Comparison of ENCODE assay signal across 8 mouse cellular contexts in genomic region chr1:157449981-157450636, GRCm38 (mm10). TPM values are rescaled to one million over a fixed set of nuclear protein-coding genes. Genes with fewer than 3 reads are reported as not detected.
DNase-seq lines count a peak whose midpoint lies in the region; ATAC-seq and TF ChIP-seq lines count a peak whose summit lies in the region.

No protein-coding gene starts in this region.

- no peak for TF ChIP-seq CTCF in liver, adult 2 months (IDR thresholded peaks at IDR 0.05; ENCODE audit: low read depth, low read length)

- no peaks in the 10 kb centered on the region for H3K36me3 ChIP-seq in forebrain, embryonic 15.5 days
- H3K36me3 ChIP-seq in hindbrain, embryonic 14.5 days (replicated peaks; ENCODE audit: control insufficient read depth, insufficient read depth): no peaks in the 10 kb centered on the region
- H3K36me3 ChIP-seq in liver, adult 2 months (ENCODE audit: control insufficient read depth, insufficient read depth, low read length): no peaks in the 10 kb centered on the region
- no peaks in the 10 kb centered on the region for H3K36me3 ChIP-seq in neural tube, embryonic 12.5 days

- H3K4me2 ChIP-seq in forebrain, embryonic 15.5 days (replicated peaks): peak overlapping the region; percentile 37
- H3K4me2 ChIP-seq in hindbrain, embryonic 14.5 days (replicated peaks): peak overlapping the region; percentile 44
- peak overlapping the region; percentile 44 for H3K4me2 ChIP-seq in neural tube, embryonic 12.5 days (replicated peaks)

- 11% methylated on average over 21 of the region's 21 CpGs for WGBS in forebrain, embryonic 15.5 days
- 10% methylated on average over 21 of the region's 21 CpGs for WGBS in hindbrain, embryonic 14.5 days
- WGBS in liver, adult 2 months: 30% methylated on average over 21 of the region's 21 CpGs
- 11% methylated on average over 21 of the region's 21 CpGs for WGBS in neural tube, embryonic 12.5 days

- H3K9ac ChIP-seq in forebrain, embryonic 15.5 days (replicated peaks): 0 out of 2 replicates have a peak overlapping the region, but pooled peaks have one; percentile 3
- H3K9ac ChIP-seq in hindbrain, embryonic 14.5 days: no peak overlapping the region
- no peak overlapping the region for H3K9ac ChIP-seq in liver, adult 2 months (ENCODE audit: low read depth, low read length)
- H3K9ac ChIP-seq in neural tube, embryonic 12.5 days: no peak overlapping the region

- no peaks in the 10 kb centered on the region for H3K79me2 ChIP-seq in liver, adult 2 months (ENCODE audit: control insufficient read depth, insufficient read depth, low read length)

- no peak for ATAC-seq in forebrain, embryonic 15.5 days (replicated peaks)
- no peak for ATAC-seq in hindbrain, embryonic 14.5 days (ENCODE audit: low FRiP score)
- no peak for ATAC-seq in neural tube, embryonic 12.5 days (ENCODE audit: low FRiP score, low read depth)
- no peak for ATAC-seq in granulocyte monocyte progenitor cell, adult 5-6 weeks (replicated peaks; ENCODE audit: poor library complexity, severe bottlenecking)

- H3K4me1 ChIP-seq in forebrain, embryonic 15.5 days: peaks cover 42% of the 10 kb centered on the region
- H3K4me1 ChIP-seq in hindbrain, embryonic 14.5 days (replicated peaks; ENCODE audit: control insufficient read depth, insufficient read depth, low read length): peaks cover 12% of the 10 kb centered on the region; the same call in 1 of the 2 replicates
- peaks cover 5% of the 10 kb centered on the region; the same call in 1 of the 2 replicates for H3K4me1 ChIP-seq in liver, adult 2 months (ENCODE audit: control insufficient read depth, insufficient read depth, low read length)
- H3K4me1 ChIP-seq in neural tube, embryonic 12.5 days: peaks cover 27% of the 10 kb centered on the region

- no peak for TF ChIP-seq POLR2A in liver, adult 2 months (IDR thresholded peaks at IDR 0.05; ENCODE audit: extremely low read depth, insufficient read depth, low read length)

- peak; percentile 46 to 55 for DNase-seq in adrenal gland, postnatal 36 days
- DNase-seq in hindbrain, embryonic 14.5 days (ENCODE audit: low spot score): no peak
- DNase-seq in liver, adult 2 months (ENCODE audit: extremely low read depth, low read depth, low spot score): peak; percentile 26
- DNase-seq in c-Kit-positive CD71-positive TER-119-positive erythroid progenitor cells, embryonic 14.5 days (ENCODE audit: low spot score): no peak
- no peak for DNase-seq in spleen, postnatal 14 days (ENCODE audit: low spot score in 2 of 2)

- H3K4me3 ChIP-seq in forebrain, embryonic 15.5 days: peak overlapping the region; percentile 7
- H3K4me3 ChIP-seq in hindbrain, embryonic 14.5 days (replicated peaks; ENCODE audit: low read length): peak overlapping the region; percentile 11
- no peak overlapping the region for H3K4me3 ChIP-seq in liver, adult 2 months (ENCODE audit: insufficient read depth, low read depth, low read length)
- H3K4me3 ChIP-seq in neural tube, embryonic 12.5 days: no peak overlapping the region

- H3K9me3 ChIP-seq in forebrain, embryonic 15.5 days: no peaks in the 10 kb centered on the region
- no peaks in the 10 kb centered on the region for H3K9me3 ChIP-seq in hindbrain, embryonic 14.5 days (ENCODE audit: control insufficient read depth, low read length)
- H3K9me3 ChIP-seq in neural tube, embryonic 12.5 days: no peaks in the 10 kb centered on the region

- no peaks in the 10 kb centered on the region for H3K27me3 ChIP-seq in forebrain, embryonic 15.5 days
- no peaks in the 10 kb centered on the region for H3K27me3 ChIP-seq in hindbrain, embryonic 14.5 days (ENCODE audit: control insufficient read depth, insufficient read depth, low read length)
- H3K27me3 ChIP-seq in liver, adult 2 months (ENCODE audit: control insufficient read depth, insufficient read depth, low read length): no peaks in the 10 kb centered on the region
- H3K27me3 ChIP-seq in neural tube, embryonic 12.5 days (replicated peaks): no peaks in the 10 kb centered on the region

- H3K27ac ChIP-seq in forebrain, embryonic 15.5 days (replicated peaks): 0 out of 2 replicates have a peak overlapping the region, but pooled peaks have one; percentile 8
- H3K27ac ChIP-seq in hindbrain, embryonic 14.5 days: no peak overlapping the region
- H3K27ac ChIP-seq in liver, adult 2 months (replicated peaks; ENCODE audit: insufficient read depth, low read depth, low read length): peak overlapping the region; percentile 58
- no peak overlapping the region for H3K27ac ChIP-seq in neural tube, embryonic 12.5 days

RNA-seq across cellular contexts. Expression of gene Cryzl2, which starts 8.3 kb away (rescaled TPM):
- 10 to 100 TPM; 42.6 to 60.1 TPM for total RNA-seq in adrenal gland, postnatal 36 days (2021)
- polyA plus RNA-seq in forebrain, embryonic 15.5 days (2015; fragmentation: Nextera tagmentation; extraction: Ambion mirVana): 5.2 and 6.4 TPM in 2 replicates
- 7.6 and 9.9 TPM in 2 replicates for polyA plus RNA-seq in hindbrain, embryonic 14.5 days (2014; fragmentation: Nextera tagmentation; extraction: Ambion mirVana)
- total RNA-seq in liver, adult 2 months (2014; rRNA removed): 21.4 and 22.7 TPM in 2 replicates
- 31.0 and 32.2 TPM in 2 replicates for polyA plus RNA-seq in liver, adult 2 months (2012; rRNA removed)
- polyA plus RNA-seq in neural tube, embryonic 12.5 days (2016; fragmentation: Nextera tagmentation; extraction: Ambion mirVana): 7.4 and 9.0 TPM in 2 replicates
- 25.8 and 26.5 TPM in 2 replicates for total RNA-seq in granulocyte monocyte progenitor cell, adult 5-6 weeks (2014; fragmentation: Nextera tagmentation)
- total RNA-seq in granulocyte monocyte progenitor cell, adult 5-6 weeks (2017): 10.6 and 18.9 TPM in 2 replicates

RNA-seq across cellular contexts. Expression of gene Rasal2, which starts 37.7 kb away (rescaled TPM):
- total RNA-seq in adrenal gland, postnatal 36 days (2021): 10 to 100 TPM; 13.3 to 16.9 TPM
- polyA plus RNA-seq in forebrain, embryonic 15.5 days (2015; fragmentation: Nextera tagmentation; extraction: Ambion mirVana): 36.6 and 37.8 TPM in 2 replicates
- 42.1 and 45.5 TPM in 2 replicates for polyA plus RNA-seq in hindbrain, embryonic 14.5 days (2014; fragmentation: Nextera tagmentation; extraction: Ambion mirVana)
- 9.1 and 10.2 TPM in 2 replicates for total RNA-seq in liver, adult 2 months (2014; rRNA removed)
- 0.90 and 1.2 TPM in 2 replicates for polyA plus RNA-seq in liver, adult 2 months (2012; rRNA removed)
- polyA plus RNA-seq in neural tube, embryonic 12.5 days (2016; fragmentation: Nextera tagmentation; extraction: Ambion mirVana): 31.8 and 32.3 TPM in 2 replicates
- 1.3 and 2.0 TPM in 2 replicates for total RNA-seq in granulocyte monocyte progenitor cell, adult 5-6 weeks (2014; fragmentation: Nextera tagmentation)
- total RNA-seq in granulocyte monocyte progenitor cell, adult 5-6 weeks (2017): 2.2 and 2.3 TPM in 2 replicates

RNA-seq across cellular contexts. Expression of gene Sec16b, which starts 56.4 kb away (rescaled TPM):
- 1 to 10 TPM in 1 of 2 experiments, under 1 TPM in 1; 0.56 to 1.1 TPM for total RNA-seq in adrenal gland, postnatal 36 days (2021)
- 0.34 and 0.38 TPM in 2 replicates for polyA plus RNA-seq in forebrain, embryonic 15.5 days (2015; fragmentation: Nextera tagmentation; extraction: Ambion mirVana)
- polyA plus RNA-seq in hindbrain, embryonic 14.5 days (2014; fragmentation: Nextera tagmentation; extraction: Ambion mirVana): 0.60 and 0.79 TPM in 2 replicates
- total RNA-seq in liver, adult 2 months (2014; rRNA removed): 52.2 and 57.3 TPM in 2 replicates
- 44.7 and 47.4 TPM in 2 replicates for polyA plus RNA-seq in liver, adult 2 months (2012; rRNA removed)
- 1.3 and 1.4 TPM in 2 replicates for polyA plus RNA-seq in neural tube, embryonic 12.5 days (2016; fragmentation: Nextera tagmentation; extraction: Ambion mirVana)
- total RNA-seq in granulocyte monocyte progenitor cell, adult 5-6 weeks (2014; fragmentation: Nextera tagmentation): 1.3 and 1.5 TPM in 2 replicates
- total RNA-seq in granulocyte monocyte progenitor cell, adult 5-6 weeks (2017): 0.15 and 0.60 TPM in 2 replicates

Comparison
In these comparisons a context has a peak if more than half of its experiments do, and no peak if none do; other contexts are left out.
1. DNase-seq: peak in adrenal gland, postnatal 36 days (2 of 2) and liver, adult 2 months (single experiment); none in hindbrain, embryonic 14.5 days (single experiment), c-Kit-positive CD71-positive TER-119-positive erythroid progenitor cells, embryonic 14.5 days (single experiment) and spleen, postnatal 14 days (0 of 2).
2. H3K27ac ChIP-seq: peak in forebrain, embryonic 15.5 days (single experiment) and liver, adult 2 months (single experiment); none in hindbrain, embryonic 14.5 days (single experiment) and neural tube, embryonic 12.5 days (single experiment).
3. H3K4me3 ChIP-seq: peak in forebrain, embryonic 15.5 days (single experiment) and hindbrain, embryonic 14.5 days (single experiment); none in liver, adult 2 months (single experiment) and neural tube, embryonic 12.5 days (single experiment).
4. RNA of gene Rasal2, which starts 37.7 kb away (polyA plus RNA-seq): 42.1 to 45.5 TPM in hindbrain, embryonic 14.5 days, 36.6 to 37.8 TPM in forebrain, embryonic 15.5 days and 31.8 to 32.3 TPM in neural tube, embryonic 12.5 days; 0.90 to 1.2 TPM in liver, adult 2 months; every median in the first group is over 10 times any median in the second.
5. RNA of gene Sec16b, which starts 56.4 kb away (polyA plus RNA-seq): 44.7 to 47.4 TPM in liver, adult 2 months; 1.3 to 1.4 TPM in neural tube, embryonic 12.5 days, 0.60 to 0.79 TPM in hindbrain, embryonic 14.5 days and 0.34 to 0.38 TPM in forebrain, embryonic 15.5 days; every median in the first group is over 10 times any median in the second.
6. Peak in every context shown above with its lines, with median percentiles within 50 percentile points of each other: H3K4me2 ChIP-seq.